Mouse (Mus musculus): Measurements from ENCODE around the gene Gse1. TPM values are rescaled to one million over a fixed set of nuclear protein-coding genes. Genes with fewer than 3 reads are reported as not detected.
A peak's percentile ranks its signal among the peaks of the same experiment; 100 is the strongest.

Gse1 gene
- polyA plus RNA-seq, 1 experiment = 14.7 TPM

GRCm38 (mm10) chr8:120431042-120431441 lies 202.8 kb downstream of the Gse1 start:
- no peaks in the 10 kb centered on the region for H3K36me3 ChIP-seq (ENCODE audit: control insufficient read depth, insufficient read depth)
- TF ChIP-seq MYOG (IDR thresholded peaks at IDR 0.05; ENCODE audit: control insufficient read depth in 1 of 3, insufficient read depth in 1 of 3, insufficient read length in 2 of 3, low read depth in 2 of 3) = no peak
- H3K27me3 ChIP-seq (ENCODE audit: control insufficient read depth, insufficient read depth, insufficient read length) = no peaks in the 10 kb centered on the region
- no peaks in the 10 kb centered on the region for H3K79me2 ChIP-seq (ENCODE audit: control insufficient read depth, insufficient read depth)
- H3ac ChIP-seq (ENCODE audit: control insufficient read depth, insufficient read length) = no peak overlapping the region
- no peak overlapping the region for H3K4me2 ChIP-seq (ENCODE audit: low read depth)
- no peak overlapping the region for H3K4me3 ChIP-seq

GRCm38 (mm10) chr8:120432438-120432837 lies 204.2 kb downstream of the Gse1 start:
- H3ac ChIP-seq (ENCODE audit: control insufficient read depth, insufficient read length) = no peak overlapping the region
- no peak for TF ChIP-seq CEBPB (IDR thresholded peaks at IDR 0.05; ENCODE audit: insufficient read depth, poor library complexity, severe bottlenecking)
- no peak for TF ChIP-seq SRF (IDR thresholded peaks at IDR 0.05; ENCODE audit: control insufficient read depth, insufficient read length, low read depth)
- TF ChIP-seq REST (IDR thresholded peaks at IDR 0.05; ENCODE audit: insufficient read depth, insufficient read length) = no peak
- no peak for TF ChIP-seq POLR2AphosphoS2 (IDR thresholded peaks at IDR 0.05; ENCODE audit: insufficient read length, low read depth)
- TF ChIP-seq TCF12 (IDR thresholded peaks at IDR 0.05; ENCODE audit: insufficient read depth, poor library complexity, severe bottlenecking) = no peak

GRCm38 (mm10) chr8:120433143-120433542 lies 204.9 kb downstream of the Gse1 start:
- no peaks in the 10 kb centered on the region for H3K36me3 ChIP-seq (ENCODE audit: control insufficient read depth, insufficient read depth)
- no peak for TF ChIP-seq TCF12 (IDR thresholded peaks at IDR 0.05; ENCODE audit: insufficient read depth, poor library complexity, severe bottlenecking)
- no peak for TF ChIP-seq USF1 (IDR thresholded peaks at IDR 0.05; ENCODE audit: low read depth)
- TF ChIP-seq MYOG (IDR thresholded peaks at IDR 0.05; ENCODE audit: control insufficient read depth in 1 of 3, insufficient read depth in 1 of 3, insufficient read length in 2 of 3, low read depth in 2 of 3) = no peak
- no peak for TF ChIP-seq MYOD1 (IDR thresholded peaks at IDR 0.05; ENCODE audit: control insufficient read depth in 1 of 3, insufficient read length in 2 of 3, low read depth in 2 of 3)
- TF ChIP-seq TCF3 (IDR thresholded peaks at IDR 0.05; ENCODE audit: insufficient read length, low read depth) = no peak
- TF ChIP-seq POLR2A (IDR thresholded peaks at IDR 0.05; ENCODE audit: insufficient read length, low read depth) = no peak
- TF ChIP-seq SRF (IDR thresholded peaks at IDR 0.05; ENCODE audit: control insufficient read depth, insufficient read length, low read depth) = no peak
- no peak for TF ChIP-seq MAX (IDR thresholded peaks at IDR 0.05; ENCODE audit: low read depth)
- no peak for TF ChIP-seq E2F4 (IDR thresholded peaks at IDR 0.05; ENCODE audit: insufficient read depth)
- TF ChIP-seq POLR2AphosphoS2 (IDR thresholded peaks at IDR 0.05; ENCODE audit: insufficient read length, low read depth) = no peak
- no peak for TF ChIP-seq REST (IDR thresholded peaks at IDR 0.05; ENCODE audit: insufficient read depth, insufficient read length)
- TF ChIP-seq CEBPB (IDR thresholded peaks at IDR 0.05; ENCODE audit: insufficient read depth, poor library complexity, severe bottlenecking) = no peak
- no peaks in the 10 kb centered on the region for H3K79me2 ChIP-seq (ENCODE audit: control insufficient read depth, insufficient read depth)
- no peaks in the 10 kb centered on the region for H3K27me3 ChIP-seq (ENCODE audit: control insufficient read depth, insufficient read depth, insufficient read length)
- H3K4me3 ChIP-seq = no peak overlapping the region
- H3K4me2 ChIP-seq (ENCODE audit: low read depth) = no peak overlapping the region
- H3ac ChIP-seq (ENCODE audit: control insufficient read depth, insufficient read length) = no peak overlapping the region

More at GRCm38 (mm10) chr8:120432438-120432837, 204.2 kb downstream of the Gse1 start:
- Histone ChIP-seq H3K79me2 (ENCODE audit: control insufficient read depth, insufficient read depth) (no peaks in the 10 kb centered on the region), H3K4me3 (no peak overlapping the region), H3K27me3 (ENCODE audit: control insufficient read depth, insufficient read depth, insufficient read length) (no peaks in the 10 kb centered on the region), H3K4me2 (ENCODE audit: low read depth) (no peak overlapping the region), H3K36me3 (ENCODE audit: control insufficient read depth, insufficient read depth) (no peaks in the 10 kb centered on the region)

- H3K27me3 ChIP-seq (ENCODE audit: control insufficient read depth, insufficient read depth, insufficient read length) = no peaks in the 10 kb centered on the region
- H3K4me2 ChIP-seq (ENCODE audit: low read depth) = no peak overlapping the region
- TF ChIP-seq USF1 (IDR thresholded peaks at IDR 0.05; ENCODE audit: low read depth) (no peak), MAX (IDR thresholded peaks at IDR 0.05; ENCODE audit: low read depth) (no peak), REST (IDR thresholded peaks at IDR 0.05; ENCODE audit: insufficient read depth, insufficient read length) (no peak), POLR2A (IDR thresholded peaks at IDR 0.05; ENCODE audit: insufficient read length, low read depth) (no peak), POLR2AphosphoS2 (IDR thresholded peaks at IDR 0.05; ENCODE audit: insufficient read length, low read depth) (no peak), E2F4 (IDR thresholded peaks at IDR 0.05; ENCODE audit: insufficient read depth) (no peak), TCF3 (IDR thresholded peaks at IDR 0.05; ENCODE audit: insufficient read length, low read depth) (no peak), CEBPB (IDR thresholded peaks at IDR 0.05; ENCODE audit: insufficient read depth, poor library complexity, severe bottlenecking) (no peak), SRF (IDR thresholded peaks at IDR 0.05; ENCODE audit: control insufficient read depth, insufficient read length, low read depth) (no peak), MYOD1 (IDR thresholded peaks at IDR 0.05; ENCODE audit: control insufficient read depth in 1 of 3, insufficient read length in 2 of 3, low read depth in 2 of 3) (no peak), MYOG (IDR thresholded peaks at IDR 0.05; ENCODE audit: control insufficient read depth in 1 of 3, insufficient read depth in 1 of 3, insufficient read length in 2 of 3, low read depth in 2 of 3) (no peak), TCF12 (IDR thresholded peaks at IDR 0.05; ENCODE audit: insufficient read depth, poor library complexity, severe bottlenecking) (no peak)
- no peak overlapping the region for H3ac ChIP-seq (ENCODE audit: control insufficient read depth, insufficient read length)
- no peaks in the 10 kb centered on the region for H3K79me2 ChIP-seq (ENCODE audit: control insufficient read depth, insufficient read depth)
- H3K36me3 ChIP-seq (ENCODE audit: control insufficient read depth, insufficient read depth) = no peaks in the 10 kb centered on the region
- no peak overlapping the region for H3K4me3 ChIP-seq
These were observed 205.5 kb downstream of the Gse1 start for GRCm38 (mm10) chr8:120433734-120434133.

GRCm38 (mm10) chr8:120435781-120436180 lies 207.5 kb downstream of the Gse1 start:
- H3K4me3 ChIP-seq = no peak overlapping the region
- H3ac ChIP-seq (ENCODE audit: control insufficient read depth, insufficient read length) = no peak overlapping the region
- no peaks in the 10 kb centered on the region for H3K36me3 ChIP-seq (ENCODE audit: control insufficient read depth, insufficient read depth)
- TF ChIP-seq TCF3 (IDR thresholded peaks at IDR 0.05; ENCODE audit: insufficient read length, low read depth) (no peak), SRF (IDR thresholded peaks at IDR 0.05; ENCODE audit: control insufficient read depth, insufficient read length, low read depth) (no peak), E2F4 (IDR thresholded peaks at IDR 0.05; ENCODE audit: insufficient read depth) (no peak), MYOD1 (IDR thresholded peaks at IDR 0.05; ENCODE audit: control insufficient read depth in 1 of 3, insufficient read length in 2 of 3, low read depth in 2 of 3) (no peak), TCF12 (IDR thresholded peaks at IDR 0.05; ENCODE audit: insufficient read depth, poor library complexity, severe bottlenecking) (no peak), MYOG (IDR thresholded peaks at IDR 0.05; ENCODE audit: control insufficient read depth in 1 of 3, insufficient read depth in 1 of 3, insufficient read length in 2 of 3, low read depth in 2 of 3) (no peak)
- H3K79me2 ChIP-seq (ENCODE audit: control insufficient read depth, insufficient read depth) = no peaks in the 10 kb centered on the region
- H3K4me2 ChIP-seq (ENCODE audit: low read depth) = peak overlapping the region; percentile 25
- no peaks in the 10 kb centered on the region for H3K27me3 ChIP-seq (ENCODE audit: control insufficient read depth, insufficient read depth, insufficient read length)

Measured in myocyte (in vitro differentiated cells).